Mouse (Mus musculus) heart, embryonic 16.5 days (tissue): ENCODE measurements at regions not wholly inside any gene's neighbourhood (a gene's known extent, or its start where the extent isn't known, plus 50 kb on each side); places are given as distances from the start of the nearest gene placed in this dataset.

Experiments used
- ATAC-seq: fragments of 200-750 bp; cut with Nextera tagmentation; replicated peaks from 2 replicates; pipeline ENCODE4 v1.8.0; 2017; ENCODE audit warnings: moderate number of reproducible peaks; ENCODE audit not compliant: insufficient read depth, low FRiP score; ENCODE audit errors: extremely low read depth
- H3K27ac ChIP-seq: fragments of 300-500 bp; sonication (generic); 2 replicates; pipeline ENCODE4 v1.5.1; 2014; ENCODE audit warnings: mild to moderate bottlenecking, low read length, control low read depth, moderate library complexity
- H3K27me3 ChIP-seq: fragments of 300-500 bp; sonication (generic); 2 replicates; pipeline ENCODE4 v1.6.1; 2014; ENCODE audit warnings: low read length, mixed read lengths; ENCODE audit not compliant: control insufficient read depth, insufficient read depth
- H3K36me3 ChIP-seq: fragments of 300-500 bp; sonication (generic); 2 replicates; pipeline ENCODE4 v1.6.1; 2014; ENCODE audit not compliant: control insufficient read depth, insufficient read depth
- H3K4me1 ChIP-seq: fragments of 300-500 bp; sonication (generic); 2 replicates; pipeline ENCODE4 v1.6.1; 2014; ENCODE audit warnings: low read length, mixed read lengths; ENCODE audit not compliant: control insufficient read depth, insufficient read depth
- H3K4me2 ChIP-seq: fragments of 300-500 bp; sonication (generic); 2 replicates; pipeline ENCODE4 v1.6.1; 2014; ENCODE audit warnings: low read depth, mild to moderate bottlenecking, control low read depth, low read length
- H3K4me3 ChIP-seq: fragments of 300-500 bp; sonication (generic); 2 replicates; pipeline ENCODE4 v1.5.1; 2014; ENCODE audit warnings: mild to moderate bottlenecking, control low read depth, low read length
- H3K9ac ChIP-seq: fragments of 300-500 bp; sonication (generic); 2 replicates; pipeline ENCODE4 v1.6.1; 2014; ENCODE audit warnings: low read length, control low read depth
- H3K9me3 ChIP-seq: fragments of 300-500 bp; sonication (generic); replicated peaks from 2 replicates; pipeline ENCODE4 v1.6.1; 2016; ENCODE audit warnings: low read length; ENCODE audit not compliant: control insufficient read depth
- WGBS: fragments of 180-500 bp; shearing (Covaris S2); extraction: QIAGEN DNeasy Blood & Tissue Kit; methylation state at CpG from one replicate; pipeline ENCODE4 v1.1.7; 2014; 5-methylcytosine and 5-hydroxymethylcytosine counted together

- Histone ChIP-seq H3K9me3 (no peaks in the 10 kb centered on the region), H3K27ac (no peak overlapping the region), H3K27me3 (no peaks in the 10 kb centered on the region), H3K4me2 (no peak overlapping the region), H3K9ac (no peak overlapping the region), H3K4me3 (no peak overlapping the region), H3K4me1 (no peaks in the 10 kb centered on the region), H3K36me3 (no peaks in the 10 kb centered on the region)
- no peak for ATAC-seq
- WGBS: 78% methylated on average over 7 of the region's 7 CpGs
These were observed 89.1 kb downstream of the Kcnj2 start for GRCm38 (mm10) chr11:111155023-111155422.

GRCm38 (mm10) chr11:111155747-111156146, 89.8 kb downstream of the Kcnj2 start:
- Histone ChIP-seq H3K9ac (no peak overlapping the region), H3K27me3 (no peaks in the 10 kb centered on the region), H3K4me3 (no peak overlapping the region), H3K4me2 (no peak overlapping the region), H3K27ac (no peak overlapping the region), H3K36me3 (no peaks in the 10 kb centered on the region), H3K9me3 (no peaks in the 10 kb centered on the region), H3K4me1 (no peaks in the 10 kb centered on the region)
- 82% methylated on average over 7 of the region's 7 CpGs for WGBS
- no peak for ATAC-seq

GRCm38 (mm10) chr11:111159299-111159698, 93.3 kb downstream of the Kcnj2 start:
- Histone ChIP-seq H3K27me3 (no peaks in the 10 kb centered on the region), H3K9me3 (no peaks in the 10 kb centered on the region), H3K4me3 (no peak overlapping the region), H3K4me1 (no peaks in the 10 kb centered on the region), H3K27ac (no peak overlapping the region), H3K9ac (no peak overlapping the region), H3K36me3 (no peaks in the 10 kb centered on the region), H3K4me2 (no peak overlapping the region)
- no peak for ATAC-seq
- WGBS: 62% methylated on average over 2 of the region's 2 CpGs

GRCm38 (mm10) chr11:111164907-111165306, 98.9 kb downstream of the Kcnj2 start:
- no peak overlapping the region for H3K27ac ChIP-seq
- no peak overlapping the region for H3K4me2 ChIP-seq
- H3K36me3 ChIP-seq: no peaks in the 10 kb centered on the region
- ATAC-seq: no peak
- no peak overlapping the region for H3K4me3 ChIP-seq
- H3K27me3 ChIP-seq: no peaks in the 10 kb centered on the region
- H3K9ac ChIP-seq: no peak overlapping the region
- H3K4me1 ChIP-seq: no peaks in the 10 kb centered on the region
- H3K9me3 ChIP-seq: no peaks in the 10 kb centered on the region

- ATAC-seq: no peak
- Histone ChIP-seq H3K9me3 (no peaks in the 10 kb centered on the region), H3K27me3 (no peaks in the 10 kb centered on the region), H3K9ac (no peak overlapping the region), H3K4me1 (no peaks in the 10 kb centered on the region), H3K4me3 (no peak overlapping the region), H3K4me2 (no peak overlapping the region), H3K27ac (no peak overlapping the region), H3K36me3 (no peaks in the 10 kb centered on the region)
- 78% methylated on average over 5 of the region's 5 CpGs for WGBS
These were observed 104.3 kb downstream of the Kcnj2 start for GRCm38 (mm10) chr11:111170174-111170800.

- Histone ChIP-seq H3K27ac (no peak overlapping the region), H3K9ac (no peak overlapping the region), H3K4me3 (no peak overlapping the region), H3K36me3 (no peaks in the 10 kb centered on the region), H3K4me2 (no peak overlapping the region), H3K9me3 (no peaks in the 10 kb centered on the region), H3K27me3 (no peaks in the 10 kb centered on the region), H3K4me1 (no peaks in the 10 kb centered on the region)
- 77% methylated on average over 4 of the region's 4 CpGs for WGBS
- ATAC-seq: no peak
These were observed 107.6 kb downstream of the Kcnj2 start for GRCm38 (mm10) chr11:111173525-111173924.

GRCm38 (mm10) chr11:111175566-111175965, 109.6 kb downstream of the Kcnj2 start:
- H3K9ac ChIP-seq: no peak overlapping the region
- no peaks in the 10 kb centered on the region for H3K9me3 ChIP-seq
- ATAC-seq: no peak
- H3K36me3 ChIP-seq: no peaks in the 10 kb centered on the region
- no peaks in the 10 kb centered on the region for H3K27me3 ChIP-seq
- 55% methylated on average over 3 of the region's 3 CpGs for WGBS
- no peak overlapping the region for H3K27ac ChIP-seq
- no peaks in the 10 kb centered on the region for H3K4me1 ChIP-seq
- no peak overlapping the region for H3K4me2 ChIP-seq
- H3K4me3 ChIP-seq: no peak overlapping the region

- H3K4me3 ChIP-seq: no peak overlapping the region
- no peaks in the 10 kb centered on the region for H3K9me3 ChIP-seq
- H3K27me3 ChIP-seq: no peaks in the 10 kb centered on the region
- no peaks in the 10 kb centered on the region for H3K4me1 ChIP-seq
- H3K4me2 ChIP-seq: no peak overlapping the region
- 83% methylated on average over 4 of the region's 4 CpGs for WGBS
- no peak for ATAC-seq
- H3K9ac ChIP-seq: no peak overlapping the region
- H3K27ac ChIP-seq: no peak overlapping the region
- no peaks in the 10 kb centered on the region for H3K36me3 ChIP-seq
These were observed 111.6 kb downstream of the Kcnj2 start for GRCm38 (mm10) chr11:111177516-111177915.

- no peak for ATAC-seq
- Histone ChIP-seq H3K4me3 (no peak overlapping the region), H3K36me3 (no peaks in the 10 kb centered on the region), H3K4me2 (no peak overlapping the region), H3K27me3 (no peaks in the 10 kb centered on the region), H3K27ac (no peak overlapping the region), H3K9me3 (no peaks in the 10 kb centered on the region), H3K4me1 (no peaks in the 10 kb centered on the region), H3K9ac (no peak overlapping the region)
- WGBS: 81% methylated on average over 4 of the region's 4 CpGs
These were observed 131.5 kb downstream of the Kcnj2 start for GRCm38 (mm10) chr11:111197422-111197821.
